Mouse (Mus musculus) liver, postnatal 0 days (tissue): ENCODE measurements around the gene Il15ra. TPM values are rescaled to one million over a fixed set of nuclear protein-coding genes. Genes with fewer than 3 reads are reported as not detected.

Source experiments
- ATAC-seq: fragments of 200-750 bp; cut with Nextera tagmentation; 2 replicates; pipeline ENCODE4 v1.8.0; 2017; ENCODE audit warnings: mild to moderate bottlenecking, moderate library complexity
- DNase-seq: peaks from one replicate; pipeline ENCODE4 v3.0.0-alpha.2; 2016
- H3K27ac ChIP-seq: fragments of 300-500 bp; sonication (generic); 2 replicates; pipeline ENCODE4 v1.5.1; 2014; ENCODE audit warnings: antibody characterized with exemption, moderate library complexity, mild to moderate bottlenecking, low read depth
- H3K27me3 ChIP-seq: fragments of 300-500 bp; sonication (generic); 2 replicates; pipeline ENCODE4 v1.6.1; 2014; ENCODE audit warnings: low read length, control low read depth, mixed read lengths; ENCODE audit not compliant: insufficient read depth
- H3K36me3 ChIP-seq: fragments of 300-500 bp; sonication (generic); replicated peaks from 2 replicates; pipeline ENCODE4 v1.6.1; 2014; ENCODE audit warnings: mild to moderate bottlenecking, control low read depth, low read length, moderate library complexity, mixed read lengths; ENCODE audit not compliant: insufficient read depth
- H3K4me1 ChIP-seq: fragments of 300-500 bp; sonication (generic); 2 replicates; pipeline ENCODE4 v1.6.1; 2014; ENCODE audit warnings: antibody characterized with exemption, mild to moderate bottlenecking, control low read depth; ENCODE audit not compliant: insufficient read depth
- H3K4me2 ChIP-seq: fragments of 300-500 bp; sonication (generic); 2 replicates; pipeline ENCODE4 v1.6.1; 2014; ENCODE audit warnings: low read depth, mild to moderate bottlenecking, low read length, moderate library complexity, mixed read lengths
- H3K4me3 ChIP-seq: fragments of 300-500 bp; sonication (generic); 2 replicates; pipeline ENCODE4 v1.5.1; 2014; ENCODE audit warnings: low read depth, low read length
- H3K9ac ChIP-seq: fragments of 300-500 bp; sonication (generic); replicated peaks from 2 replicates; pipeline ENCODE4 v1.6.1; 2014; ENCODE audit warnings: mild to moderate bottlenecking, moderate library complexity
- H3K9me3 ChIP-seq: fragments of 300-500 bp; sonication (generic); 2 replicates; pipeline ENCODE4 v1.6.1; 2016; ENCODE audit warnings: mild to moderate bottlenecking, control low read depth, low read length, mixed read lengths
- CTCF ChIP-seq: sonication (generic); IDR thresholded peaks from 2 replicates; pipeline ENCODE4 v1.5.1; 2016; ENCODE audit warnings: antibody characterized with exemption, low read depth
- EP300 ChIP-seq: IDR thresholded peaks from 2 replicates; pipeline ENCODE4 v1.6.1; 2016; ENCODE audit warnings: antibody characterized with exemption, low read depth, mild to moderate bottlenecking
- WGBS: fragments of 180-500 bp; shearing (Covaris S2); extraction: QIAGEN DNeasy Blood & Tissue Kit; methylation state at CpG from one replicate; pipeline ENCODE4 v1.1.7; 2014; ENCODE audit not compliant: insufficient replicate concordance; 5-methylcytosine and 5-hydroxymethylcytosine counted together
- polyA plus RNA-seq: library from polyadenylated mRNA; unstranded; fragments of >200 nt; fragmentation: Nextera tagmentation; extraction: Ambion mirVana; gene quantifications from 2 replicates; pipeline ENCODE4 v1.2.1, GENCODE M21; 2015

Gene Il15ra
- polyA plus RNA-seq, 1 experiment from 2014 or later, result 31.1 TPM

DNA sequence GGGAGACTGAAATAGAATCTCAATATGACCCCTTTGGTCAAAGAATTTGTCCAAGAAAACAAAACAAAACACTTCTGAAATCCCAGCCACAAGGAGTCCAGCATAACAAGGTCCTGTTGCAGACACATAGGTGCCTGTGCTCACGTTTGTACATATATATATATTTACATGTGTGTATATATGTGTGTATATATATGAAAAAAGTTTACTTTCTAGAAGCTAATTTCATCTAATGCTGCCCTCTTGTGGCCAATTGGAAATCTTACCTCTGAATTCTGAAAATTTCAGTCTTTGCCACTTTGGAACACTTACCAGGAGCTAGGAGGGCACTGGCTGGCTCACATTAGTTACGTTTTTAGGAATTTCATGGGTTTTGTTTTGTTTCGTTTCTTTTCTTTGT, 17.7 kb upstream of the Il15ra start:
- no peaks in the 10 kb centered on the region for H3K9me3 ChIP-seq
- ATAC-seq (no peak), DNase-seq (no peak)
- no peak overlapping the region for H3K9ac ChIP-seq
- peak; percentile 59 for TF ChIP-seq CTCF
- TF ChIP-seq EP300, result no peak
- no peak overlapping the region for H3K4me2 ChIP-seq
- no peak overlapping the region for H3K27ac ChIP-seq
- H3K4me1 ChIP-seq, result 0 out of 2 replicates have a peak, but pooled peaks cover under 1% of the 10 kb centered on the region
- no peaks in the 10 kb centered on the region for H3K27me3 ChIP-seq
- no peak overlapping the region for H3K4me3 ChIP-seq
- 11% methylated on average over 3 of the region's 3 CpGs for WGBS
- no peaks in the 10 kb centered on the region for H3K36me3 ChIP-seq

DNA sequence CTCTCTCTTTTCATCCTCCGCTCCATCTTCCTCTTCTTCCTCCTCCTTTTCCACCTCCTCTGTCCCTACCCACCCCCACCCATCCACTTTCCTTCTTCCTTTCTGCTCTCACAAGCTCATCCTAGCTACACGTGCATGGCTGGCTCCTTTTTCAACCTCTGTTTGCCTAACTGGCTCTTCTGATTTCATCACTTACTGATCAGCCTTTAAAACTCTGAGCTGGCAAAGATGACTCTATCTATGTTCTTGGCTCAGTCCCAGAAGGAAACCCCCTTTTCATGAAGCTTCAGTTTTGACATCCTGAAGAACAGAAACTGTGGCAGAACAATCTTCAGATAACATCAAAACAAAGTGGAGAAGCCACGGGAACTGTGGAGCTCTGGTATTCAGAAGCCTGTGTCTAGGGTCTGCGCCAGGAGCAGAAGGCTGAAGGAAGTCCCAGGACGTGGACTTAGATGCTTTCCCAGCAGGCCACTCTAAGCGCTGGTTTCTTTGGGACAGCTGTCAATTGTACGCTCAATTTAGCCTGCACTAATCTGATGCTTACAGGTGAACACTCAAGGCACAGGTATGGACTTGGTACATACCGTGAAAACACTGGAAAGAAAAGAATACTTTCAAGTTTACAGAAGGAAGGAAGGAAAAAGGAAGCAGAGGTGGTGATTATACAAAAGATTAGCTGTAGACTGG, 14.7 kb upstream of the Il15ra start:
- no peak overlapping the region for H3K27ac ChIP-seq
- no peak overlapping the region for H3K9ac ChIP-seq
- ATAC-seq (no peak), DNase-seq (no peak)
- no peak overlapping the region for H3K4me2 ChIP-seq
- no peaks in the 10 kb centered on the region for H3K9me3 ChIP-seq
- H3K4me1 ChIP-seq, result peaks cover 13% of the 10 kb centered on the region; the same call in 1 of the 2 replicates
- 53% methylated on average over 8 of the region's 8 CpGs for WGBS
- no peak overlapping the region for H3K4me3 ChIP-seq
- TF ChIP-seq CTCF, result no peak
- TF ChIP-seq EP300, result no peak
- H3K27me3 ChIP-seq, result no peaks in the 10 kb centered on the region
- no peaks in the 10 kb centered on the region for H3K36me3 ChIP-seq

DNA sequence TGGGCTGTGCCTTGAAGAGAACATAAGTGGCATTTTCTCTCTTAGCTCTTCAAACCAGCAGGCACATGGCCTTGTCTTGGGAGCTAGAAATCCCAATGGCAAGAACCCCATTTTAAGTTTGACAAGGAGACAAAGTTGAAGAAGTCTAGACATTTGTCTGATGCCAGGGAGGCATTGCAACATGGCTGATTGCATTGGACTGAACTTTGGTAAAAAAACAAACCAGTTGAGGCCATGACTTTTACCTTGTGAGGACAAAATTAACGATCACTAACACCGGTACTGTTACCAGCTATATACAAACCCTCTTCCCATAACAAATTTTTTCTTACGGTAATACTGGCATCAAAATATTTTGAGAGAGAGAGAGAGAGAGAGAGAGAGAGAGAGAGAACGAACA, 11.7 kb upstream of the Il15ra start:
- H3K9me3 ChIP-seq, result no peaks in the 10 kb centered on the region
- peaks cover 13% of the 10 kb centered on the region; the same call in 1 of the 2 replicates for H3K4me1 ChIP-seq
- H3K4me3 ChIP-seq, result no peak overlapping the region
- peak; percentile 52; the same call in 1 of the 2 replicates for TF ChIP-seq EP300
- TF ChIP-seq CTCF, result no peak
- H3K9ac ChIP-seq, result no peak overlapping the region
- no peaks in the 10 kb centered on the region for H3K27me3 ChIP-seq
- 64% methylated on average over 4 of the region's 4 CpGs for WGBS
- H3K27ac ChIP-seq, result peak overlapping the region; percentile 92
- no peaks in the 10 kb centered on the region for H3K36me3 ChIP-seq
- ATAC-seq (peak; percentile 80), DNase-seq (peak; percentile 36)
- H3K4me2 ChIP-seq, result no peak overlapping the region

DNA sequence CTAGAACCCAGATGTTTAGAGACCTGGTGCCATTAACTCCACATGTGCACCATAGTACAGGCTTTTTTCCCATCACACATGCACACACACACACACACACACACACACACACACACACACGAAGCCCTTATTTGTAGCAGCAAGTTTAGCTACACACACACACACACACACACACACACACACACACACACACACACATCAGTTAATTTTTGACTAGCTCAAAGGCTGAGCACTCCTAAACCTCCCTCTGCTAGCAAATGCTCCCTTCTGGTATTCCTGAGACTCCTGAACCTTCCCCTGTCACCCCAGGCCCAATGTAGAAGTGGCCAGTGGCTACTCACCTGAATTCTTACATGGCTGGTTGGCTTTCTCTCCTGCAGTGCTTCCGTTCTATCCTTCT, 11.0 kb upstream of the Il15ra start:
- Histone ChIP-seq H3K36me3 (no peaks in the 10 kb centered on the region), H3K27ac (peak overlapping the region; percentile 92), H3K4me1 (peaks cover 13% of the 10 kb centered on the region; the same call in 1 of the 2 replicates), H3K9me3 (no peaks in the 10 kb centered on the region), H3K9ac (no peak overlapping the region), H3K27me3 (no peaks in the 10 kb centered on the region), H3K4me3 (no peak overlapping the region), H3K4me2 (no peak overlapping the region)
- ATAC-seq (peak; percentile 81), DNase-seq (peak; percentile 55)
- WGBS, result 66% methylated on average over 2 of the region's 2 CpGs
- TF ChIP-seq CTCF (no peak), EP300 (no peak)

DNA sequence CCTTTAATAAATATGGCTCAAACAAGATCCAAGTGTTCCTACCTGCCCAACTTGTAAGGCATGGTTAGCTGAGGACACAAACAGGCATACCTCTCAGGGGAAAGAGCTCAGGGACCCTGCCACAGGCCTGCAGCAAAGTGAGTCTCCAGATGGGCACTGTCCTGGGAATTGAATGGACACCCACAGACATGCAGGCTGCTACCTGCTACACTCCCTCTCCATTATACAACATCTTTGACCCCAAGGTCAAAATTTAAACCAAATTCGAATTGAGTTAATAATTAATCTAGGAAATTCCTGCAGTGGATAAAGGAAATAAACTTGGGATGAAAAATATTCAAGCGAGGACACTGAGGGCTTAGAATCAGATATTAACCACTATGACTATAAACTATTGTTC, 9.2 kb upstream of the Il15ra start:
- Histone ChIP-seq H3K27ac (peak overlapping the region; percentile 92), H3K4me1 (peaks cover 13% of the 10 kb centered on the region; the same call in 1 of the 2 replicates), H3K36me3 (no peaks in the 10 kb centered on the region), H3K9ac (no peak overlapping the region), H3K27me3 (no peaks in the 10 kb centered on the region), H3K9me3 (no peaks in the 10 kb centered on the region), H3K4me2 (peak overlapping the region; percentile 35; the same call in 1 of the 2 replicates), H3K4me3 (no peak overlapping the region)
- 37% methylated on average over 2 of the region's 2 CpGs for WGBS
- no peak for TF ChIP-seq CTCF
- TF ChIP-seq EP300, result no peak
- ATAC-seq (no peak), DNase-seq (no peak)

DNA sequence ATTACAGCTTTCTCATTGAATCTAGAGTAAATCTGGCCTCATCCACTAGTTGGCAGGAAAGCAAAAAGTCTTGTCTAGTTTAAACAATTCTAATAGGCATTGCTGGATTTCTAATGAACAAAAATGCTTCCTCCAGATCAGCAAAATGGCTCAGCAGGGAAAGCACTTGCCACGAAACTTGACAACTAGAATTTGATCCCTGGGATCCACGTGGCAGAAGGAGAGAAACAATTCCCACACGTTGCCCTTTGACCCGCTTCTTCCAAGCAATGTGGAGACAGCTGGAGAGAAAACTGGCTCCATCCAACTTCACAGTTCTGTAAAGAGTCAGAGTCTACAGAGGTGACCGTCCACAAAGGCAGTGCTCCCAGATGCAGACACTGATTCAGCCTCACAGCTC, 6.1 kb upstream of the Il15ra start:
- Histone ChIP-seq H3K27ac (no peak overlapping the region), H3K36me3 (no peaks in the 10 kb centered on the region), H3K4me2 (no peak overlapping the region), H3K4me1 (peaks cover 8% of the 10 kb centered on the region; the same call in 1 of the 2 replicates), H3K9ac (no peak overlapping the region), H3K27me3 (no peaks in the 10 kb centered on the region), H3K9me3 (no peaks in the 10 kb centered on the region), H3K4me3 (no peak overlapping the region)
- no peak for DNase-seq
- ATAC-seq, result no peak
- TF ChIP-seq CTCF (no peak), EP300 (peak; percentile 16; the same call in 1 of the 2 replicates)
- WGBS, result 55% methylated on average over 5 of the region's 5 CpGs
